In genomic region chr1:80030224-80030623, GRCm38 (mm10) we compare ENCODE assay signal across 14 mouse cellular contexts.
DNase-seq lines count a peak whose midpoint lies in the region; ATAC-seq and TF ChIP-seq lines count a peak whose summit lies in the region.
"Had no signal": no experiment of that assay in that cellular context is flagged by ENCODE, and none has a peak within 500 bp of the region (broad histone marks: within the 10 kb centered on the region; RNA-seq: fewer than 3 reads in every experiment).

No protein-coding gene starts in this region.

- intact Hi-C loops in heart, postnatal 10 days (cut with DNase I), result no loop called here

- H3K4me1 ChIP-seq in heart, embryonic 10.5 days, result peaks cover 11% of the 10 kb centered on the region; the same call in 1 of the 2 replicates
- peaks cover 16% of the 10 kb centered on the region for H3K4me1 ChIP-seq in midbrain, embryonic 15.5 days
- H3K4me1 ChIP-seq in midbrain, postnatal 0 days (ENCODE audit: insufficient read depth, low read length), result no peaks in the 10 kb centered on the region
- peaks cover 28% of the 10 kb centered on the region for H3K4me1 ChIP-seq in liver, embryonic 11.5 days (replicated peaks; ENCODE audit: control insufficient read depth, insufficient read depth, low read length)

- H3K36me3 ChIP-seq in heart, embryonic 10.5 days, result no peaks in the 10 kb centered on the region
- H3K36me3 ChIP-seq in midbrain, embryonic 15.5 days (replicated peaks), result no peaks in the 10 kb centered on the region
- no peaks in the 10 kb centered on the region for H3K36me3 ChIP-seq in midbrain, postnatal 0 days (ENCODE audit: insufficient read depth, low read length)
- no peaks in the 10 kb centered on the region for H3K36me3 ChIP-seq in liver, embryonic 11.5 days (ENCODE audit: control insufficient read depth, insufficient read depth, low read length)
- H3K36me3 ChIP-seq: neural tube, embryonic 12.5 days had no signal

- ATAC-seq in midbrain, embryonic 15.5 days (replicated peaks), result peak; percentile 52
- ATAC-seq in midbrain, postnatal 0 days (ENCODE audit: low FRiP score), result no peak
- peak; percentile 99 for ATAC-seq in liver, embryonic 11.5 days (replicated peaks; ENCODE audit: low FRiP score)

- H3K4me3 ChIP-seq in heart, embryonic 10.5 days, result no peak overlapping the region
- H3K4me3 ChIP-seq in midbrain, embryonic 15.5 days, result no peak overlapping the region
- H3K4me3 ChIP-seq in midbrain, postnatal 0 days (ENCODE audit: low read depth, low read length), result no peak overlapping the region
- H3K4me3 ChIP-seq in liver, embryonic 11.5 days (ENCODE audit: low read depth, low read length), result no peak overlapping the region
- H3K4me3 ChIP-seq: layer of hippocampus, adult 2 months; neural tube, embryonic 12.5 days had no signal

- TF ChIP-seq CTCF in midbrain, postnatal 0 days (IDR thresholded peaks at IDR 0.05), result no peak

- 39% methylated on average over 3 of the region's 3 CpGs for WGBS in heart, embryonic 10.5 days
- 79% methylated on average over 3 of the region's 3 CpGs for WGBS in midbrain, embryonic 15.5 days
- 80% methylated on average over 3 of the region's 3 CpGs for WGBS in midbrain, postnatal 0 days
- WGBS in liver, embryonic 11.5 days, result 36% methylated on average over 3 of the region's 3 CpGs

- DNase-seq in heart, embryonic 10.5 days (ENCODE audit: low spot score), result no peak
- DNase-seq in heart, postnatal 10 days, result no peak
- DNase-seq in midbrain, postnatal 0 days (ENCODE audit: low spot score), result no peak
- DNase-seq in liver, embryonic 11.5 days (ENCODE audit: low spot score), result peak; percentile 49
- peak; percentile 15 for DNase-seq in yolk sac, embryonic 10.5 days (ENCODE audit: low spot score)
- no peak for DNase-seq in layer of hippocampus, adult 11-12 months (ENCODE audit: low spot score)
- DNase-seq in adrenal gland, postnatal 25 days, result no peak
- DNase-seq: cerebellum, adult 18-20 months; left cerebral cortex, postnatal 4 days; lung, postnatal 36 days; retina, postnatal 1 day had no signal

- H3K27me3 ChIP-seq in heart, embryonic 10.5 days (ENCODE audit: insufficient read depth, poor library complexity, severe bottlenecking), result no peaks in the 10 kb centered on the region
- H3K27me3 ChIP-seq in midbrain, embryonic 15.5 days (replicated peaks), result no peaks in the 10 kb centered on the region
- H3K27me3 ChIP-seq in midbrain, postnatal 0 days (ENCODE audit: insufficient read depth, low read length), result no peaks in the 10 kb centered on the region
- no peaks in the 10 kb centered on the region for H3K27me3 ChIP-seq in liver, embryonic 11.5 days (replicated peaks; ENCODE audit: control insufficient read depth, insufficient read depth, low read length)
- H3K27me3 ChIP-seq: neural tube, embryonic 12.5 days had no signal

- H3K4me2 ChIP-seq in midbrain, embryonic 15.5 days, result no peak overlapping the region
- no peak overlapping the region for H3K4me2 ChIP-seq in midbrain, postnatal 0 days (ENCODE audit: low read depth, low read length, poor library complexity, severe bottlenecking)
- peak overlapping the region; percentile 42 for H3K4me2 ChIP-seq in liver, embryonic 11.5 days
- H3K4me2 ChIP-seq: neural tube, embryonic 12.5 days had no signal

- H3K9me3 ChIP-seq in heart, embryonic 10.5 days, result no peaks in the 10 kb centered on the region
- H3K9me3 ChIP-seq in midbrain, embryonic 15.5 days, result no peaks in the 10 kb centered on the region
- no peaks in the 10 kb centered on the region for H3K9me3 ChIP-seq in midbrain, postnatal 0 days (ENCODE audit: low read length)
- H3K9me3 ChIP-seq in liver, embryonic 11.5 days (ENCODE audit: control insufficient read depth, low read length), result no peaks in the 10 kb centered on the region
- H3K9me3 ChIP-seq: neural tube, embryonic 12.5 days had no signal

- 0 out of 2 replicates have a peak overlapping the region, but pooled peaks have one; percentile 53 for H3K27ac ChIP-seq in heart, embryonic 10.5 days
- no peak overlapping the region for H3K27ac ChIP-seq in midbrain, embryonic 15.5 days
- H3K27ac ChIP-seq in midbrain, postnatal 0 days (ENCODE audit: low read depth, low read length), result no peak overlapping the region
- H3K27ac ChIP-seq in liver, embryonic 11.5 days (ENCODE audit: low read depth, low read length), result peak overlapping the region; percentile 14
- H3K27ac ChIP-seq: layer of hippocampus, adult 2 months; neural tube, embryonic 12.5 days had no signal

- H3K9ac ChIP-seq in midbrain, embryonic 15.5 days, result no peak overlapping the region
- no peak overlapping the region for H3K9ac ChIP-seq in midbrain, postnatal 0 days (replicated peaks; ENCODE audit: low read length, poor library complexity, severe bottlenecking)
- no peak overlapping the region for H3K9ac ChIP-seq in liver, embryonic 11.5 days (ENCODE audit: low read depth, low read length)
- H3K9ac ChIP-seq: neural tube, embryonic 12.5 days had no signal

Comparison
In these comparisons a context has a peak if more than half of its experiments do, and no peak if none do; other contexts are left out.
1. DNase-seq: peak in liver, embryonic 11.5 days (single experiment) and yolk sac, embryonic 10.5 days (single experiment); none in heart, embryonic 10.5 days (single experiment), heart, postnatal 10 days (0 of 2), midbrain, postnatal 0 days (single experiment), layer of hippocampus, adult 11-12 months (single experiment) and adrenal gland, postnatal 25 days (single experiment).
2. H3K27ac ChIP-seq: peak in heart, embryonic 10.5 days (single experiment) and liver, embryonic 11.5 days (single experiment); none in midbrain, embryonic 15.5 days (single experiment) and midbrain, postnatal 0 days (single experiment).